Mouse (Mus musculus) kidney, postnatal 0 days (tissue): Measurements from ENCODE around the gene Prg2. TPM values are rescaled to one million over a fixed set of nuclear protein-coding genes. Genes with fewer than 3 reads are reported as not detected.

Experiments used
- ATAC-seq: fragments of 200-750 bp; cut with Nextera tagmentation; replicated peaks from 2 replicates; pipeline ENCODE4 v1.8.0; 2017; ENCODE audit warnings: low read depth, moderate number of reproducible peaks, moderate TSS enrichment, moderate library complexity; ENCODE audit not compliant: low FRiP score
- DNase-seq: peaks from one replicate; pipeline ENCODE4 v3.0.0-alpha.2; 2016; ENCODE audit warnings: low spot score
- H3K27ac ChIP-seq: fragments of 300-500 bp; sonication (generic); 2 replicates; pipeline ENCODE4 v1.5.1; 2014; ENCODE audit warnings: mild to moderate bottlenecking
- H3K27me3 ChIP-seq: fragments of 300-500 bp; sonication (generic); 2 replicates; pipeline ENCODE4 v1.6.1; 2014; ENCODE audit warnings: low read length, mixed read lengths; ENCODE audit not compliant: insufficient read depth
- H3K36me3 ChIP-seq: fragments of 300-500 bp; sonication (generic); 2 replicates; pipeline ENCODE4 v1.6.1; 2014; ENCODE audit warnings: low read length, mixed read lengths; ENCODE audit not compliant: insufficient read depth
- H3K4me1 ChIP-seq: fragments of 300-500 bp; sonication (generic); replicated peaks from 2 replicates; pipeline ENCODE4 v1.6.1; 2014; ENCODE audit warnings: antibody characterized with exemption, low read length, mixed read lengths; ENCODE audit not compliant: insufficient read depth
- H3K4me2 ChIP-seq: fragments of 300-500 bp; sonication (generic); 2 replicates; pipeline ENCODE4 v1.6.1; 2014; ENCODE audit warnings: mild to moderate bottlenecking, low read length, moderate library complexity, mixed read lengths
- H3K4me3 ChIP-seq: fragments of 300-500 bp; sonication (generic); replicated peaks from 2 replicates; pipeline ENCODE4 v1.5.1; 2014; ENCODE audit warnings: low read depth, low read length
- H3K9ac ChIP-seq: fragments of 300-500 bp; sonication (generic); 2 replicates; pipeline ENCODE4 v1.6.1; 2014; ENCODE audit warnings: low read depth, low read length
- H3K9me3 ChIP-seq: fragments of 300-500 bp; sonication (generic); replicated peaks from 2 replicates; pipeline ENCODE4 v1.6.1; 2016; ENCODE audit warnings: low read length, inconsistent platforms, mixed read lengths
- CTCF ChIP-seq: IDR thresholded peaks from 2 replicates; pipeline ENCODE4 v1.5.1; 2016; ENCODE audit warnings: antibody characterized with exemption, low read depth, mild to moderate bottlenecking, moderate library complexity
- WGBS: fragments of 180-500 bp; shearing (Covaris S2); extraction: QIAGEN DNeasy Blood & Tissue Kit; methylation state at CpG from one replicate; pipeline ENCODE4 v1.1.7; 2014; 5-methylcytosine and 5-hydroxymethylcytosine counted together
- polyA plus RNA-seq: library from polyadenylated mRNA; unstranded; fragments of >200 nt; fragmentation: Nextera tagmentation; extraction: Ambion mirVana; gene quantifications from 2 replicates; pipeline ENCODE4 v1.2.1, GENCODE M21; 2015

Gene Prg2
- polyA plus RNA-seq, 1 experiment from 2014 or later, result not detected

- no peak for TF ChIP-seq CTCF
- Histone ChIP-seq H3K4me3 (no peak overlapping the region), H3K4me1 (no peaks in the 10 kb centered on the region), H3K9ac (no peak overlapping the region), H3K36me3 (no peaks in the 10 kb centered on the region), H3K9me3 (no peaks in the 10 kb centered on the region), H3K4me2 (no peak overlapping the region), H3K27me3 (no peaks in the 10 kb centered on the region), H3K27ac (no peak overlapping the region)
- ATAC-seq (no peak), DNase-seq (no peak)
- WGBS, result 77% methylated on average over 4 of the region's 4 CpGs
Observed at GRCm38 (mm10) chr2:85004341-85004740, 24.1 kb downstream of the Prg2 start.

GRCm38 (mm10) chr2:85006600-85006999 lies 26.3 kb downstream of the Prg2 start:
- WGBS, result 79% methylated on average over 7 of the region's 7 CpGs
- TF ChIP-seq CTCF, result no peak
- Histone ChIP-seq H3K4me1 (no peaks in the 10 kb centered on the region), H3K27me3 (no peaks in the 10 kb centered on the region), H3K9ac (no peak overlapping the region), H3K4me2 (no peak overlapping the region), H3K36me3 (no peaks in the 10 kb centered on the region), H3K4me3 (no peak overlapping the region), H3K27ac (no peak overlapping the region), H3K9me3 (no peaks in the 10 kb centered on the region)
- ATAC-seq (no peak), DNase-seq (no peak)

GRCm38 (mm10) chr2:85007729-85008128 lies 27.5 kb downstream of the Prg2 start:
- 26% methylated on average over 4 of the region's 4 CpGs for WGBS
- Histone ChIP-seq H3K9ac (no peak overlapping the region), H3K4me1 (no peaks in the 10 kb centered on the region), H3K27me3 (no peaks in the 10 kb centered on the region), H3K9me3 (no peaks in the 10 kb centered on the region), H3K4me3 (no peak overlapping the region), H3K27ac (no peak overlapping the region), H3K4me2 (no peak overlapping the region), H3K36me3 (no peaks in the 10 kb centered on the region)
- DNase-seq (peak; percentile 54), ATAC-seq (no peak; the same call in 1 of the 2 replicates)
- peak; percentile 73 for TF ChIP-seq CTCF

GRCm38 (mm10) chr2:85009212-85009611 lies 29.0 kb downstream of the Prg2 start:
- TF ChIP-seq CTCF, result no peak
- Histone ChIP-seq H3K4me1 (no peaks in the 10 kb centered on the region), H3K36me3 (no peaks in the 10 kb centered on the region), H3K27ac (no peak overlapping the region), H3K4me2 (no peak overlapping the region), H3K9ac (no peak overlapping the region), H3K9me3 (no peaks in the 10 kb centered on the region), H3K27me3 (no peaks in the 10 kb centered on the region), H3K4me3 (no peak overlapping the region)
- 50% methylated on average over 2 of the region's 2 CpGs for WGBS
- DNase-seq (no peak), ATAC-seq (no peak)

- H3K9me3 ChIP-seq, result no peaks in the 10 kb centered on the region
- H3K9ac ChIP-seq, result no peak overlapping the region
- WGBS, result 35% methylated on average over 9 of the region's 9 CpGs
- DNase-seq, result peak; percentile 49
- no peaks in the 10 kb centered on the region for H3K27me3 ChIP-seq
- no peak overlapping the region for H3K27ac ChIP-seq
- H3K4me1 ChIP-seq, result no peaks in the 10 kb centered on the region
- no peak for TF ChIP-seq CTCF
- H3K36me3 ChIP-seq, result no peaks in the 10 kb centered on the region
- no peak overlapping the region for H3K4me2 ChIP-seq
- ATAC-seq, result no peak
- no peak overlapping the region for H3K4me3 ChIP-seq
Observed at GRCm38 (mm10) chr2:85011906-85012604, 31.8 kb downstream of the Prg2 start.

- no peak for ATAC-seq
- no peak for TF ChIP-seq CTCF
Observed at GRCm38 (mm10) chr2:85012679-85013078, 32.4 kb downstream of the Prg2 start.

More at GRCm38 (mm10) chr2:85012679-85013078, 32.4 kb downstream of the Prg2 start:
- 82% methylated on average over 14 of the region's 14 CpGs for WGBS
- no peak overlapping the region for H3K27ac ChIP-seq
- H3K9ac ChIP-seq, result no peak overlapping the region
- no peaks in the 10 kb centered on the region for H3K27me3 ChIP-seq
- H3K4me3 ChIP-seq, result no peak overlapping the region
- H3K9me3 ChIP-seq, result no peaks in the 10 kb centered on the region
- H3K4me1 ChIP-seq, result no peaks in the 10 kb centered on the region
- H3K36me3 ChIP-seq, result no peaks in the 10 kb centered on the region
- no peak overlapping the region for H3K4me2 ChIP-seq
- no peak for DNase-seq
